Mouse (Mus musculus) bone marrow macrophage, adult 2 months (primary cell): Measurements from ENCODE around the gene Dtx1.

Experiments
- CTCF ChIP-seq: IDR thresholded peaks from 2 replicates; pipeline ENCODE4 v1.5.1; 2012; ENCODE audit warnings: low read depth, mild to moderate bottlenecking, low read length, moderate library complexity
- POLR2A ChIP-seq: IDR thresholded peaks from 2 replicates; pipeline ENCODE4 v1.6.1; 2012; ENCODE audit warnings: mild to moderate bottlenecking, low read depth, low read length, borderline replicate concordance

GRCm38 (mm10) chr5:120634131-120634530 is 77.6 kb downstream of the Dtx1 start, which contains the start of gene Cfap73:
- no peak for TF ChIP-seq POLR2A
- TF ChIP-seq CTCF, result no peak
